Mouse (Mus musculus) adrenal gland (tissue): ENCODE results near the gene Pde4dip.

Experiments
- intact Hi-C: fragments of 180-260 bp; cut with DNase I; formaldehyde crosslinking; loops from one replicate; pipeline ENCODE4 v1.15.1; 2025

Pde4dip gene

GRCm38 (mm10) chr3:97846448-97846847 is 42.1 kb downstream of the Pde4dip start:
- intact Hi-C loops: no loop called here

GRCm38 (mm10) chr3:97844821-97845201 is 43.7 kb downstream of the Pde4dip start:
- intact Hi-C loops: no loop called here

- intact Hi-C loops: no loop called here
Observed at GRCm38 (mm10) chr3:97844163-97844820, 44.2 kb downstream of the Pde4dip start.

GRCm38 (mm10) chr3:97842641-97843040 is 45.9 kb downstream of the Pde4dip start:
- intact Hi-C loops: no loop called here

- intact Hi-C loops: no loop called here
Observed at GRCm38 (mm10) chr3:97840439-97840838, 48.1 kb downstream of the Pde4dip start.

- intact Hi-C loops: no loop called here
Observed at GRCm38 (mm10) chr3:97835888-97836287, 52.6 kb downstream of the Pde4dip start.

- intact Hi-C loops: no loop called here
Observed at GRCm38 (mm10) chr3:97834625-97835024, 53.9 kb downstream of the Pde4dip start.

GRCm38 (mm10) chr3:97831564-97832320 is 56.8 kb downstream of the Pde4dip start:
- intact Hi-C loops: no loop called here

- intact Hi-C loops: no loop called here
Observed at GRCm38 (mm10) chr3:97830622-97831021, 57.9 kb downstream of the Pde4dip start.

- intact Hi-C loops: no loop called here
Observed at GRCm38 (mm10) chr3:97830122-97830521, 58.4 kb downstream of the Pde4dip start.

GRCm38 (mm10) chr3:97828286-97828685 is 60.2 kb downstream of the Pde4dip start:
- intact Hi-C loops: no loop called here

- intact Hi-C loops: no loop called here
Observed at GRCm38 (mm10) chr3:97825246-97825645, 63.3 kb downstream of the Pde4dip start.

GRCm38 (mm10) chr3:97824744-97825143 is 63.8 kb downstream of the Pde4dip start:
- intact Hi-C loops: no loop called here

- intact Hi-C loops: no loop called here
Observed at GRCm38 (mm10) chr3:97824011-97824711, 64.3 kb downstream of the Pde4dip start.

- intact Hi-C loops: no loop called here
Observed at GRCm38 (mm10) chr3:97823438-97823837, 65.1 kb downstream of the Pde4dip start.

- intact Hi-C loops: no loop called here
Observed at GRCm38 (mm10) chr3:97819050-97819449, 69.5 kb downstream of the Pde4dip start.

GRCm38 (mm10) chr3:97818383-97818982 is 70.0 kb downstream of the Pde4dip start:
- intact Hi-C loops: no loop called here

GRCm38 (mm10) chr3:97811651-97812399 is 76.7 kb downstream of the Pde4dip start:
- intact Hi-C loops: no loop called here

GRCm38 (mm10) chr3:97811158-97811557 is 77.3 kb downstream of the Pde4dip start:
- intact Hi-C loops: no loop called here

GRCm38 (mm10) chr3:97810334-97810733 is 78.2 kb downstream of the Pde4dip start:
- intact Hi-C loops: no loop called here

GRCm38 (mm10) chr3:97805559-97805958 is 82.9 kb downstream of the Pde4dip start:
- intact Hi-C loops: no loop called here
